Mouse (Mus musculus) hindbrain, embryonic 11.5 days (tissue): Measurements from ENCODE around the gene Agbl1. TPM values are rescaled to one million over a fixed set of nuclear protein-coding genes. Genes with fewer than 3 reads are reported as not detected.

Experiments
- ATAC-seq: fragments of 200-750 bp; cut with Nextera tagmentation; 2 replicates; pipeline ENCODE4 v1.8.0; 2017; ENCODE audit warnings: mild to moderate bottlenecking, moderate TSS enrichment, moderate library complexity; ENCODE audit not compliant: low FRiP score
- DNase-seq: peaks from one replicate; pipeline ENCODE4 v3.0.0-alpha.2; 2015; ENCODE audit warnings: low spot score
- H3K27ac ChIP-seq: fragments of 300-500 bp; sonication (generic); 2 replicates; pipeline ENCODE4 v1.5.1; 2014; ENCODE audit warnings: mild to moderate bottlenecking, low read depth, low read length
- H3K27me3 ChIP-seq: fragments of 300-500 bp; sonication (generic); 2 replicates; pipeline ENCODE4 v1.6.1; 2014; ENCODE audit warnings: mild to moderate bottlenecking, low read length, moderate library complexity, mixed read lengths; ENCODE audit not compliant: control insufficient read depth, insufficient read depth
- H3K36me3 ChIP-seq: fragments of 300-500 bp; sonication (generic); 2 replicates; pipeline ENCODE4 v1.6.1; 2014; ENCODE audit warnings: mild to moderate bottlenecking, low read length, moderate library complexity, mixed read lengths; ENCODE audit not compliant: control insufficient read depth, insufficient read depth
- H3K4me1 ChIP-seq: fragments of 300-500 bp; sonication (generic); replicated peaks from 2 replicates; pipeline ENCODE4 v1.6.1; 2014; ENCODE audit warnings: low read length, mixed read lengths; ENCODE audit not compliant: control insufficient read depth, insufficient read depth
- H3K4me2 ChIP-seq: fragments of 300-500 bp; sonication (generic); replicated peaks from 2 replicates; pipeline ENCODE4 v1.6.1; 2014; ENCODE audit warnings: mild to moderate bottlenecking, low read depth, low read length
- H3K4me3 ChIP-seq: fragments of 300-500 bp; sonication (generic); 2 replicates; pipeline ENCODE4 v1.5.1; 2014; ENCODE audit warnings: low read depth, low read length
- H3K9ac ChIP-seq: fragments of 300-500 bp; sonication (generic); 2 replicates; pipeline ENCODE4 v1.6.1; 2014; ENCODE audit warnings: low read depth, low read length
- H3K9me3 ChIP-seq: fragments of 300-500 bp; sonication (generic); 2 replicates; pipeline ENCODE4 v1.6.1; 2016; ENCODE audit warnings: low read length; ENCODE audit not compliant: control insufficient read depth
- WGBS: fragments of 180-500 bp; shearing (Covaris S2); extraction: QIAGEN DNeasy Blood & Tissue Kit; methylation state at CpG from one replicate; pipeline ENCODE4 v1.1.7; 2014; 5-methylcytosine and 5-hydroxymethylcytosine counted together
- polyA plus RNA-seq: library from polyadenylated mRNA; unstranded; fragments of >200 nt; fragmentation: Nextera tagmentation; extraction: Ambion mirVana; gene quantifications from 2 replicates; pipeline ENCODE4 v1.2.1, GENCODE M21; 2014

The Agbl1 gene
- polyA plus RNA-seq, 1 experiment from 2014 or later = 0.28 TPM

DNA sequence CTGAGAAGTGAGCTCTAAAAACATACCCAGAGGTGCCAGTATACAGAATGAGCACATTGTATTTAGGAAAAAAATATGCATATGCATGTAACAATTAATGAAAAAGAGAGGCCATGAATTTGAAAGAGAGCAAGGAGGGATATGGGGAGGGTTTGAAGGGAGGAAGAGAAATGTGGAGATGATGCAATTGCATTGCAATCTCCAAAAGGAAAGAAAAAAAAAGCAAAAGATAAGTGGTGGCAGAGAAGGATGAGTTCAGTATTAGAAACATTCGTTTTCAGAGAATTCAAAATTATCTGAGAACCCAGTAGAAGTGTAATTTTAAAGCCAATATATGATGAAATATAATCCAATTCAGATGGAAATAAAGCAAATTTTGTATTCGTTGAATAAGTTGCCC is 236.7 kb downstream of the Agbl1 start:
- H3K9me3 ChIP-seq = no peaks in the 10 kb centered on the region
- no peak overlapping the region for H3K4me3 ChIP-seq
- H3K27ac ChIP-seq = no peak overlapping the region
- ATAC-seq (no peak), DNase-seq (no peak)
- peaks cover 4% of the 10 kb centered on the region; the same call in 1 of the 2 replicates for H3K4me1 ChIP-seq
- no peak overlapping the region for H3K9ac ChIP-seq
- WGBS = 86% methylated on average over 2 of the region's 2 CpGs
- H3K27me3 ChIP-seq = no peaks in the 10 kb centered on the region
- no peak overlapping the region for H3K4me2 ChIP-seq
- H3K36me3 ChIP-seq = no peaks in the 10 kb centered on the region

GRCm38 (mm10) chr7:76474233-76474632 is 244.5 kb downstream of the Agbl1 start:
- Histone ChIP-seq H3K9me3 (no peaks in the 10 kb centered on the region), H3K4me1 (no peaks in the 10 kb centered on the region), H3K4me2 (no peak overlapping the region), H3K27me3 (no peaks in the 10 kb centered on the region), H3K9ac (no peak overlapping the region), H3K36me3 (no peaks in the 10 kb centered on the region), H3K4me3 (no peak overlapping the region), H3K27ac (no peak overlapping the region)
- WGBS = 47% methylated on average over 6 of the region's 6 CpGs
- peak; percentile 3 for DNase-seq
- no peak for ATAC-seq

- no peaks in the 10 kb centered on the region for H3K4me1 ChIP-seq
- no peaks in the 10 kb centered on the region for H3K9me3 ChIP-seq
- no peak overlapping the region for H3K9ac ChIP-seq
- no peaks in the 10 kb centered on the region for H3K27me3 ChIP-seq
- 69% methylated on average over 2 of the region's 2 CpGs for WGBS
- H3K36me3 ChIP-seq = no peaks in the 10 kb centered on the region
- H3K27ac ChIP-seq = no peak overlapping the region
- no peak for DNase-seq
- no peak overlapping the region for H3K4me2 ChIP-seq
- no peak for ATAC-seq
- no peak overlapping the region for H3K4me3 ChIP-seq
These were observed 255.9 kb downstream of the Agbl1 start for GRCm38 (mm10) chr7:76485546-76485945.

- no peak overlapping the region for H3K4me3 ChIP-seq
- H3K36me3 ChIP-seq = no peaks in the 10 kb centered on the region
- no peak for ATAC-seq
- H3K4me1 ChIP-seq = no peaks in the 10 kb centered on the region
- H3K4me2 ChIP-seq = no peak overlapping the region
- H3K27me3 ChIP-seq = no peaks in the 10 kb centered on the region
- 85% methylated on average over 5 of the region's 5 CpGs for WGBS
- H3K9ac ChIP-seq = no peak overlapping the region
- no peak for DNase-seq
- H3K27ac ChIP-seq = no peak overlapping the region
- no peaks in the 10 kb centered on the region for H3K9me3 ChIP-seq
These were observed 257.8 kb downstream of the Agbl1 start for GRCm38 (mm10) chr7:76487519-76487918.

GRCm38 (mm10) chr7:76524291-76524690 is 294.6 kb downstream of the Agbl1 start:
- no peaks in the 10 kb centered on the region for H3K27me3 ChIP-seq
- WGBS = 54% methylated on average over 3 of the region's 3 CpGs
- no peak overlapping the region for H3K4me2 ChIP-seq
- no peak overlapping the region for H3K4me3 ChIP-seq
- H3K27ac ChIP-seq = no peak overlapping the region
- H3K4me1 ChIP-seq = no peaks in the 10 kb centered on the region
- no peak for ATAC-seq
- no peaks in the 10 kb centered on the region for H3K9me3 ChIP-seq
- DNase-seq = peak; percentile 31
- no peaks in the 10 kb centered on the region for H3K36me3 ChIP-seq
- H3K9ac ChIP-seq = no peak overlapping the region

DNA sequence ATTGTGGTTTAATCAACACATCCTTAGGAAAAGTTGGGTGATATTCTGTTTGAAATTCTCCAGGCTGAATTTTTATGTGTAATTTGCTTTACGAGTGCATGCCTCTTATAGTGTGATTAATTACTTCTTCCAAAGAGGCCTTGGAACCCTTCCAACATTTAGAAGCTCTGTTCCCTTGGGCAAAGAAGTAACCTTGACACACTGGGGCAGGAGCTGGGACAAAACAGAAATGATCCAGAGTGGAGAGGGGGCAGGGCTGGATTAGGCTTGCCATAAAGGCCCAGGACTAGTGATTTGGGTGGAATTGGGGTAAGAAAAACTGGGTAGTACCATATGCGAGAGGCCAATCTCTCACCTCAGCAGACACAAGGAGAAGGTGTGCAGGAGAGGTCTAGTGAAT is 316.8 kb downstream of the Agbl1 start:
- H3K36me3 ChIP-seq = no peaks in the 10 kb centered on the region
- 83% methylated on average over 2 of the region's 2 CpGs for WGBS
- no peak overlapping the region for H3K9ac ChIP-seq
- ATAC-seq = no peak
- no peaks in the 10 kb centered on the region for H3K9me3 ChIP-seq
- no peaks in the 10 kb centered on the region for H3K4me1 ChIP-seq
- H3K27ac ChIP-seq = no peak overlapping the region
- no peak overlapping the region for H3K4me3 ChIP-seq
- H3K4me2 ChIP-seq = no peak overlapping the region
- no peaks in the 10 kb centered on the region for H3K27me3 ChIP-seq
- no peak for DNase-seq

- H3K4me3 ChIP-seq = no peak overlapping the region
- ATAC-seq = no peak
These were observed 317.6 kb downstream of the Agbl1 start for GRCm38 (mm10) chr7:76547313-76547712.

GRCm38 (mm10) chr7:76551860-76552259 is 322.2 kb downstream of the Agbl1 start:
- 90% methylated on average over 3 of the region's 3 CpGs for WGBS
- no peaks in the 10 kb centered on the region for H3K36me3 ChIP-seq
- no peak overlapping the region for H3K9ac ChIP-seq
- no peaks in the 10 kb centered on the region for H3K4me1 ChIP-seq
- H3K4me3 ChIP-seq = no peak overlapping the region
- no peak overlapping the region for H3K27ac ChIP-seq
- no peak overlapping the region for H3K4me2 ChIP-seq
- H3K27me3 ChIP-seq = no peaks in the 10 kb centered on the region
- ATAC-seq (no peak), DNase-seq (no peak)
- H3K9me3 ChIP-seq = no peaks in the 10 kb centered on the region

More at GRCm38 (mm10) chr7:76547313-76547712, 317.6 kb downstream of the Agbl1 start:
- no peaks in the 10 kb centered on the region for H3K4me1 ChIP-seq
- no peaks in the 10 kb centered on the region for H3K9me3 ChIP-seq
- no peak for DNase-seq
- no peak overlapping the region for H3K4me2 ChIP-seq
- no peak overlapping the region for H3K27ac ChIP-seq
- no peaks in the 10 kb centered on the region for H3K27me3 ChIP-seq
- H3K36me3 ChIP-seq = no peaks in the 10 kb centered on the region
- no peak overlapping the region for H3K9ac ChIP-seq

DNA sequence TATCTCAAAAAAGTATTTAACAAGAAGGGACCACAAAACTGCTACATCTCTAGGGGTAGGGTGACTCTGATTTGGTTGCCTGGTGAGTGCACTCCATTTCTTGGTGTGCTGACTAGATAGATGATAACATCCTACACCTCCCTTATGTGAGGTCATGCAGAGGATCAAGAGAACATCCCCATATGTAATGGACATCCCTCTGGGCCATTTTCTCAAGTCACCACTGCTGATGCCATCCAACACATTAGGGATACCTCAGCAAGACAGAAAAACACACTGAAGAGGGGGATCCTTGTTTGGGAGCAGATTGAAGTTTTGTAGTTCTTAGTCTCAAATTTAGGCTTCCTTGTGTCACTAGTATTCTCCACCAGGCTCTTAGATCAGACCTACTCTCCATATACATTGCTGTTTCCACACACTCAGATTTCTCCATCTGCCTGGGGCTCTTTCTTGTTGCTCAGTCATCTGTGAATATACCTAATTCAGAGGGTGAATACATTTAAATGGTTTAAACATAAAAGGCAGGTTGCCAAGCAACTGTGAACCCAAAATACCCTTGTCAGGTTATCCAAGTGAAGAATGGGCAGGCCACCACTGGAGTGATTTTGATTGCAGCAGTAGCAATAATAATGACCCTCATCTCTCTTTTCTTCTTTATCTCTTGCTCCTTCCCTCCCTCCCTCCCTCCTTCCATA is 331.0 kb downstream of the Agbl1 start:
- H3K4me3 ChIP-seq = no peak overlapping the region
- H3K9me3 ChIP-seq = no peaks in the 10 kb centered on the region
- no peaks in the 10 kb centered on the region for H3K4me1 ChIP-seq
- H3K27ac ChIP-seq = no peak overlapping the region
- no peaks in the 10 kb centered on the region for H3K27me3 ChIP-seq
- no peaks in the 10 kb centered on the region for H3K36me3 ChIP-seq
- no peak overlapping the region for H3K9ac ChIP-seq
- H3K4me2 ChIP-seq = no peak overlapping the region
- DNase-seq = peak; percentile 60
- peak; percentile 92 for ATAC-seq
